Mouse (Mus musculus): ENCODE results near the gene Gm266. TPM values are rescaled to one million over a fixed set of nuclear protein-coding genes. Genes with fewer than 3 reads are reported as not detected.

Gm266 gene
- total RNA-seq, 2 experiments from 2014 or later: 3.4 to 5.0 TPM

DNA sequence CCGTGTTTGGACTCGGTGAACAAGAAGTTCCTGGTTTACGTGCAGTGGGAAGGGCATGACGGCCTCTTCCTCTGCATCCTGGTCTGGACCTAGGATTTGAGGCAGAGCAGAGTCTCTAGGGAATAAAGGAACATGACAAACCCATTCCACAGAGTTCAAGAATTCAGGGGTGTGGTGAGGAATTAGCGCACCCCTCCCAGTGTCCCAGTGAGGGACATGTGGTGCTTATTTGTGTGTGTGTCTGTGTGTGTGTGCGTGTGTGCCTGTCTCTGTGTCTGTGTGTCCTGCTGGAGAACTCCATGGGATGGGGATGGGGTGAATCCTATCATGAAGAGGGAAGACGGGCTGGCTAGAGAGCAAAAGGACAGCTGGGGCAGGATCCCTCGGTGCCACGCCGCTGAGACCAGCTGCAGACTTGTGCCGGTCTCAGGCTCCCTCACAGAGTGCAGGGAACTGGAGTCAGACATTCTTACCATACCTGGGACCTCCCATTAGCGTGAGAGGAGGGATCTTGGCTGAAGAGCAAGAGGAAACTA is 30.2 kb downstream of the Gm266 start:
- DNase-seq (ENCODE audit: low spot score in 2 of 2): no peak

DNA sequence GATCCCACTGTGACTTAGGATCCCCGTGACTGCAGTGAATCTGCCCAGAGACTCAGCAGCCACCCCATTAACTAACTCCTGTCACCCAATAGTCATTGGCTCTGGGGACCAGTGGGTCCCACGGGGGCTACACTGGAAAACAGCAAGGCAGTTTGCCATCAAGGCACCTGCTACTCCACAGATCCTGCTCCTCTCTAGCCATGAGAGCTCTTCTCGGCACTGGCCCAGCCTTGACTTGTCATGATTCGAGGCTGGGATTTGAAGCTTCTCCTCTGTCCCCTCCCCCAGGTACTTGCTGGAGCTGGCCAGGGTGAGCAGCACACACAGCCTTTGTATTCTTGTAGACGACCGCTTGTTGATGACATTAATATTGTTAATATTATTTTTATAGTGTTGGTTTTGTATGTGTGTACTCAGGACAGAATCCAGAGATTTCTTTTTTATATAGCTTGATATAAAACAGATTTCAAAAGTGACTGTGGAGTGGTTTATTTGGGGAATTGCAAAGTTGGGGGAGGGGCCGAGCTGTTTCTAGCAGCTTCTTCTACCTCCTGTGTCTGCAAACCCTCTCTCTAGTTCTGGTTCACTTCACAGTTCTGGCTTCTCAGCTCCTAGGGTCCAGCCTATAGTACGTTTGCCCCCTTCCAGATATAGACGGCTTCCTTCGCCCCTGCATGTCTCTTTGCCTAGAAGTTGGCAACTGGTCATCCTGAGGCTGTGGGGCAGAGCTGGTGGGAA is 30.9 kb downstream of the Gm266 start:
- no peak for DNase-seq (ENCODE audit: low spot score in 2 of 2)

DNA sequence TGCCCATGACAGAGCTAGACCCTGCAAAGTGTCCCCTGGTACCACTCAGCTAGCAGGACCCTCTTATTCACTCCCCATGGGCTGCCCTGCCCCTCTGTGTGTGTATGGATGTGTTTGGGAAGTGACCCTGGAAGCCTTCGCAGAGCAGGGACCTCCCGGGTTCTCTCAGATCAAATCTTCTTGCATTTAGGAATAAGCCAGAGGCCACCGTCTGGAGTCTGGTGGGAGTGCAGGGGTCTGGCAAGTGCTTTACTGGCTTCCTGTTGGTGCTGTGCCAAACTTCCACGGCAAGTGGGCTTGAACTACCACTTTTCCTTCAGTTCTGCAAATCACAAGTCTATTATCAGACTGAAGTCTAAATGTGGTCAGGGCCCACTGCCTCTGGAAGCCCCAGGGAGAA is 31.6 kb downstream of the Gm266 start:
- DNase-seq (ENCODE audit: low spot score in 2 of 2): no peak

DNA sequence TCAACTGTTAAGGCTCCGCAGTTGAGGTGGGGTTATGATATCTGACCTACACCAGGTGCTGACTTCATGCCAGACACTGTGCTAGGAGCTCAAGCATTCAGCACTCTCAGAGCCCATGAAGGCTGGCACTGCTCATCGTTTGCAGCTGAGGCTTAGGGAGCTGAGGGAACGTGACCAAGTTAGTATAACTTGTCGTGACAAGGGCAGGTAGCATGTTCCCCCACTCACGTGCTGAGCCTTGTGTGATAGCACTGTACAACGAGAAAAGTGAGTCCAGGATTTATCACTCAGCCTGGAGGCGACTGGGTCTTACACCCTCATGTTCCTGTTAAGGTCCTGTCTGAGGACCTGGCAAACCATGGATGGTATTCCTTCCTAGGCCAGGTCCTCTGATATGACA is 34.1 kb downstream of the Gm266 start:
- DNase-seq (ENCODE audit: low spot score in 2 of 2): no peak

DNA sequence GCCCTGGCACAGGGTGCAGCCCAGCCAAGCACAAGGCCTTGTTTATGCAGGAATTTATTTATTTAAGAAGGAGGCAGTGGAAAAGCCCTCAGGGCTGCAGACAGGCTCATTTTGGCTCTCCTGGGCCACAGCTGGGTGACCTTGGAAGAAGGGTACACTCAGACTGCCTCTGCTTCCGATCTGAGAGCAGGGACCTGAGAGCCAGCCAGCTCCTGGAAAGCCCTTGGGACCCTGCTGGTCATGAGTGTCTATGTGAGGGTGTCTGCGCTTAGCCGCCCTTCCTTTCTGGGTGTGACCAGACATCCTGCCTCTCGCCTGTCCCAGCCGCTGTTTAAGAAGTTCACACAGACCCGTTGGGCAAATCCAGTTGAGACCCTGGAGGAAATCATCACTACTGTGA is 35.3 kb downstream of the Gm266 start:
- no peak for DNase-seq (ENCODE audit: low spot score in 2 of 2)

DNA sequence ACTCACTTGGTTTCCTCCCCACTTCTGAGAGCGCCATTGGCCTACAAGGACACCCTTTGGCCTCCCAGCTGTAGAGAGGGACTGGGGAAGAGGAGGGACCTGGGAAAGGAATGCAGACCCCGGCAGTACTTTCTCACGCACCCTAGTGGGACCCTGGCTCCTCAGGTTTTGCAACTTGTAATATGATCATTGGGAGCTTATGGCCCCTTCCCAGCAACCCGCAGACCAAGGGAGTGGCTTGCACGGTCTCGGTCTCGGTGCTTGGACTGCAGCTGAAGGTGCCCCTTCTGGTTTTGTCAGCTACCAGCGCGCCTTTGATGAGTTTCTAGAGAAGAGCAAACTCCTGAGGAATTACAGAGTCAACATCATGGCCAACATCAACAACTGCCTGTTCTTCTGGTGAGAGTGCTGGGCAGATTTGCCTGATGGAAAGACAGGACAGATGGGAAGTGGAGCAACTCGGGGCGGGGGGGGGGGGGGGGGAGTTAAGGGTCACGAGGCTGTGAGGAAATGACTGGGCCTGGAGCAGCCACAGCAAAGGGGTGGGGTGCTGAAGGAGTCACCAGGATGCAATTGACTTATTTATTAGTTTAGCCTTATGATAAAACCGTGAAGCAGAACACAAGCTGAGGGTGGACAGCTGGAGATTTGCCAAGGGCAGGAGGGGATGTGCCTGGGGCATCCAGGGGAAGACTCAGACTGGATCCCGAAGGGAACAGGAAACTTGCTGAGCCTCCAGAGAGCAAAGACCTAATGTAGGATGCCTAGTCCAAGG is 36.5 kb downstream of the Gm266 start:
- no peak for DNase-seq (ENCODE audit: low spot score in 2 of 2)

DNA sequence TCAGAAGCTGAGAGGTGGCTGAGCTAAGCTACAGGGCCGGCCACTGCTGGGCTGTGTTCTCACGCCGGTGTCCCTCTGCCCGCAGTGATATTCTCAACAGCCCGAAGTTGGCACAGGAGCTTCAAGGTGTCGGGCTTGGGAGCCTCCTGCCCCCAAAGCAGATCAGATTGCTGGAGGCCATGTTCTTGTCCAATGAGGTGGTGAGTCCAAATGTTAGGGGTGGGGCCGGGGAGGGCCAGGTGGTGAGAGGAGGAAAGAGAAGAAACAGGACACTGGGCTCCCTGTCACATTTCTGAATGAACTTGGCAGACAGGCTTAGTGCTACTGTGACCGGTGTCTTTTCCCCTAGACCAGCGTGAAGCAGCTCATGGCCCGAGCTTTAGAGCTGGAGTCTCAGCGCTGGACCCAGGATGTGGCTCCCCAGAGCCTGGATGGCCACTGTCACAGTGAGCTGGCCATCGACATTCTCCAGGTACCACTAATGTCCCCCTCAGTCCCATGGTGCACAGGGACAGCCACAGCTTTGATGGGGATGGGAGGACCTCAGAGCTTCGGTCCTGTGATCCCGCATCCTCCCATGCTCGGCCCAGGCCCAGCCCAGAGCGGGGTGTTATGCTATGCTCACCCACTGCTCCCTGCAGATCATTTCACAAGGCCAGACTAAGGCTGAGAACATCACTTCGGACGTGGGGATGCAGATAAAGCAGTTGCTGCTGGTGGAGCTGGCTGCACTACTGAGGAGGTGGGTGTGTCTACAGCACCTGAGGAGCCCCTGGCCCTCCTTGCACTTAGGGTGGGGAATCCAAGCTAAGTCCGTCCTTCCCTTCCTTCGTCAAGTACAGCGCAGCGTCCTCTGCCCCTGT is 37.5 kb downstream of the Gm266 start:
- no peak for DNase-seq (ENCODE audit: low spot score in 2 of 2)

DNA sequence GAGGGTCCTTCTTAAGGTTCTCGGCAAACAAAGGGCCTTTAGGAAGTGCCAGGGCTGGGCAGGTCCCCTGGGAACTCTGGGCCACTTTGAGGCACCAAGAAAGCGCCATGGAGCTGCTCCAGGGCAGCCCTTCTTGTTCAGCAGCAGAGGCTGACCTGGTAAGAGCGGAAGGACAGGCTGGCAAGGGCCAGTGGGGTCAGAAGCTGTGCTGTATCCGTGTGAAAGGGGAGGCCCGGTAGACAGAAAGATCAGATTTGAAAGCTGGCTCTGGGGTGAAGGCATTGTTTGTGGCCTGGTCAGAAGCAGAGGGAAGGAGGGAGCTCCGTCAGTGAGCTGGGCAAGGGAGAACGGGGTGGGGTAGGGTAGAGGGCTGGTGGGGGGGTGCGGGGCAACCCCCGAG is 38.3 kb downstream of the Gm266 start:
- no peak for DNase-seq (ENCODE audit: low spot score in 2 of 2)

DNA sequence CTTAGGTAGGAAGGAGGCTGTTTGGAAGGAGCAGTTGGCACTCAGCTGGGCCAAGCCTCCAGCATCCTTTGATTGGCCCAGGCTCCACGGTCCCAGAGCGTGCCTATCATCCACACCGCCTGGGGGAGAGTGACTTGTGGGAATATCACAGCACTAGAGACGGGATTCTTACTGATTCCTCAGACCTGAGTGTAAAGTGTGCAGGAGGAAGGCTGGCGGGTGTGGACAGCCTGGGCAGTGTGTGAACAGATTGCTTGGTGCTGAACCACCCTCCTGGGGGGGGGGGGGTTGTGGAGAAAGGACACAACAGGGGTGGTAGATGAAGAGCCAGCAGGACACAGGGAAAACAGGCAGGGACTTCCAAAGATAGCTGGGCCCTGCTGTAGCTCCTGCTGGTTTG is 38.9 kb downstream of the Gm266 start:
- no peak for DNase-seq (ENCODE audit: low spot score in 2 of 2)

DNA sequence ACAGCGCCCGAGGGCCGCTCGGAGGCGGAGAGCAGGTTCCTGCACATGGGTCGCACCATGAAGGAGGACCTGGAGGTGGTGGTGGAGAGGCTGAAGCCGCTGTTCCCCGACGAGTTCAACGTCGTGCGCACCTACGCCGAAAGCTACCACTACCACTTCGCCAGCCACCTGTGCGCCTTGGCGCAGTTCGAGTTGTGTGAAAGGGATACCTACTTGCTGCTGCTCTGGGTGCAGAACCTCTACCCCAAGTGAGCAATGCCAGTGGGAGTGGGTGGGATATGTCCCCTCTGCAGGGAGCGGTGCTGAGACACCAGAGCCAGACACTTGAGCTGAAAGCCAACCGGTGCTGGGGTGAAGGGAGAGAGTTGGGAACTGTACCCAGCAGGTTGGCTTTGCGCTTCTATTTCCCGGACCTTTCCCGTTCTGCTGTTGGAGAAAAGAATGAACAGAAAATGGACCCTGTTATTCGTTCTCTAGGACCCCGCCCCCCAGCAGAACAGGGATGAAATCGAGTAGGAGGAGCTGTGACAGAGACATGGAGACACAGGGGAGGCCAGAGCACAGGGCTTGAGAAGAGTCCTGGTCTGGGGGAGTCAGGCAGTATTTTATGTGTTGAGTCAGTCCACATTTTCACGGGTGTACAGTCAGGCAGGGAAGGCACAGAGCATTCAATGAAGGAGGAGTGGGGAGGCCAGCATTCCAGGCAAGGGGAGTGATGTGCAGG is 39.6 kb downstream of the Gm266 start:
- no peak for DNase-seq (ENCODE audit: low spot score in 2 of 2)

DNA sequence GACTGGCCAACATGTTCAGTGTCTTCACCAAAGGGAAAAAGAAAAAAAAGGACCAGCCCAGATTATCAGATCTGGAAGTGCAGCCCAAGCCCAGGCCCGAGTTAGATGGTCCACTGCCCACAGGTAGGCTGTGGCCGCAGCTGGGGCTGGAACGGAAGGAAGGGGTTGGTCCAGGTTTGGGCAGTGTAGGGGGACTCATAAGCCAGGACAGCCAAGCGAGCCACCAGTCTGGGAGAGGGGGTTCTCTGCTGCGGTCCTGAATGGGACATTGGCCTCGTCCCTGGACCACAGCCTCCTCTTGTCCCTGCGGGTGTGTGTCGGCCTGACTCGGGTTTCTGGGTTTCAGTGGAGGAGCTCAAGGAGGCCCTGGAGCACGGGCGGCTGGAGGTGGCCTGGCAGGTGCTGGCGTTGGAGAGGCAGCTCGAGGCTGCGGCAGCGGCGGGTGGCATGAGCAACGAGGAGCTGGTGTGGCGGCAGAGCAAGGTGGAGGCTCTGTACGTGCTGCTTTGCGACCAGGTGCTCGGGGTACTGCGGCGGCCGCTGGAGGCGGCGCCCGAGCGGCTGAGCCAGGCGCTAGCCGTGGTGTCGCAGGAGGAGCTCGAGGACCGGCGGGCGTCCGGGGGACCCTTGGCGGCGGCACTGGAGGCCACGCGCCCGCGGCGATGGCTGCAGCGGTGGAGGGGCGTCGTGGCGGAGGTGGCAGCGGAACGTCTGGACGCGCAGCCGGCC is 40.3 kb downstream of the Gm266 start:
- DNase-seq (ENCODE audit: low spot score in 2 of 2): no peak

DNA sequence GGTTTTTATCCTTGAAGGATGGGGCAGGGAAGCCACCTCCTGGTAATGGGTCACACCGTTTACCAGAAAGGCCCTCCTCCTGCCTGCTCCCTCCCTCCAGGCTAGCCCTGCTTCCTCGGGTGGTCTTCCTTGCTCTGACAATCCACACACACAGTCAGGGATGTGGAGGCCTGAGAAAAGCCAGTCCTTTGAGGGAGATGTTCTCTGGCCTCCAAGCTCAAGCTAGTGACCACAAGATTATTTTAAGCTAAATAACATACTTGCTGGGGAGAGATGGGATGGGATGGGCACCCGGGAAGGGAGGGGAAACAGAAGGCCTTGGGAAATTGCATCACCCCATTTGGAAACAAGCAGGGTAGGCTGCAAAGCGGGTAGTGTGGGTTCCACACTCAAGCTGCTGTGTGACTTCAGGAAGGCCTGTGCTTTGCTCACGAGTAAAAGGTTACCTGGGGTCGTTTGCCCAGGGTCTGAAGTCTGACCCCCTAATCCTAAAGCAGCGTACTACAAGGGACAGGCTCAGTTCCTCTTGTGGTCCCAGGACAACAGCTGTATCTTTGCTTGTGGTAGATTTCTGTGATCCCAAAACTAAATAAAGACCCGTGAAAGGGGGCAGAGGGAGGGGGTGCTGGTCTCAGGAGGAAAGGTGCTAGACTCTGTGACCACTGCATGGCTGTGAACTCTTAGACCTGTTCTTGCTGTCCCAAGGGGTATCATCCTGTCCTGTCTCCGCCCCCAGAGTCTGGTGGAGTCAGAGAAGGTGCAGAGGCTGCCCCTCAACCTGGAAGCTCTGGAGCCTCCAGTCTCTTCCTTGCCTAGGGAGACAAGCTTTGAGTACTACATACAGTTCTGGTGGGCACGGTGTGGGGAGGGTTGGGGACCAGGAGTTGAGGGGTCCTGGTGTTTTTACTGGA is 41.4 kb downstream of the Gm266 start:
- DNase-seq (ENCODE audit: low spot score in 2 of 2): no peak

DNA sequence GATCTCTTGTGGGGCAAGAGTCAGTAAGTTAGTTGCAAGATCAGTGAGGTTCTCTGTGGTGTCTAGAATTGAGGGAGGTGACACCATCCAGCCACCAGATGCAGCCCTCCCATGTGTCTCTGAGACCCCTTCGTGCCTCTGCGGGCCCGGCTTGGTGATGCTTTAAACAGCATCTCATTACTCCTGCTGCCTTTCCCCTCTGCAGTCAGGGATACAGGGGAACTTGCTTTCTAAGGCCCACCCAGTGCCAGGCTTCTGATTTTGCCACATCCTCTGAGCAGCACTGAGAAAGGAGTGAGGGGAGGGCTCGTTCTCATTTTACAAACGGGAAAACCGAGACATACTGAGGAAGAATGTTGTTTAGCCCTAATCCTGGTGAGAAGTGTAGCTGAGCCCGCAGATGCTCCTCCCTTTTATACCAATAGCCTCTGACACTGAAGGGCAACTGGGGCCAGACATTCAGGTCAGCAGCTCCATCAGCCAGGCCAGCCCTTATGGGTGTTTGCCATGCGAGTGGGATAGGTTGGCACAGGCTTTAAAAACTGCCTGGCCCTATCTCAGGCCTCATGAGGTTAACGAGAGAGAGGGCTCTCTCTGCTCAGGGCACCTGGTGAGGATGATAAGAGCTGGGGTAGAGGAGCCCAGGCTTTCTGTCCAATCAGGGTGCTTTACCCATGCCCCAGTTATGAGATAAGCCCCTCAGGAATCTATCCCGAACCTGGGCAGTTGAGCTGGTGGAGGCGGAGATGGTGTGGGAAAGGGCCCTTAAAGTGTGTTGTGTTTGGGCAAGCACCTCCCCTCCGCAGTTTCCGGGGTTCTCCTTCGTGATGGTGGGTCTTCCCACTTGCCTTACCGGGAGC is 42.4 kb downstream of the Gm266 start:
- no peak for DNase-seq (ENCODE audit: low spot score in 2 of 2)

DNA sequence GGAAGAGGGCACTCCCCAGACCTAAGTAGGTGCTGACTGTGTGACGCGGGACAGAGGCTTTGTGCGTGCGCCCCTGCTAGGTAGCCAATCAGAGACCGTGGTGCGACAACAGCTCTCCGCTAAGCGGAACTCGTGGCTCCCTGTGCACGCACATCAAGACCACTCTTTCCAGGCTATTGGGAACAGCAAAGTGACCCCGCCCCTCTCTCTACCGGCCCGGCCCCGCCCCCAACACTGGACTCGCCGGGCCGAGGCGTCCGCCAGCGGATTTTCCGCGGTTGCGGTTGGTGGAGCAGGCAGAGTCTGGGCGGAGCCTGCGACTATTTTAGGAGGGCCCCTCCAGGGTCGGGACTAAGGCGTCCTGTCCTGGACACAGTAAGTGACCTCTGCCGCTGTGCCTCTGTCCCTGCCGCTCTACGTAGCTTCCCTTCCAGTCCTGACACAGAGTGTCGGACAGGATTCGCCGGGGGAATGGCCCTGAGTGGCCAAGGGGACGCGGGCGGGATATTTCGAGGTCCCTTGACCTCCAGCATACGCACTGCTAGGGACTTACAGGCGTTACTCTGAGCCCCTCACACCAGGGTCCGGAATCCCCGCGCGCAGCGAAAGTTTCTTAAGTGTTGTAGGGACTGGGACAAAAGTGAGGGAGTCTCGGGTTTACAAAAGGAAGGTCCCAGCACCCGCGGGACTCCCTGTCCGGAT is 43.2 kb downstream of the Gm266 start, which contains the start of gene Tnfaip2:
Gene Tnfaip2 (plus strand): TSS at position 161 of the 702 bp plus-strand sequence.
- DNase-seq (ENCODE audit: low spot score in 2 of 2): no peak

DNA sequence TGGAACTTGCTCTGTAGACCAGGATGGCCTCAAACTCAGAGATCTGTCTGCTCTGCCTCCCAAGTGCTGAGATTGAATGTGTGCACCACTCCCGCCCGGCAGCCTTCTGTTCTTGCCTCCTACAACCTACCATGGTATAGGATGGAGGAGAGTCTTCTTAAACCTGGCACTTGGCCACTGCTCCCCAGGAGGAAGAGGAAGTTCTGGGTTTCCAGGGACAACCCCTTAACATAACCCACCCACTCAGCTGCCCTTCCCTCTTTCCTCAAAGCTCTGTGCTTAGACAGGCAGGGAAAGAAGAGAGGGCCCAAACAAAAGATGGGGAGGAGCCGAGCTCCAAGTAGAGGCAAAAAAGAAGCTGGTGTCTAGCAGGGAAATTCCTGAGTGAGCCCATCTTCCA is 44.1 kb downstream of the Gm266 start:
- DNase-seq (ENCODE audit: low spot score in 2 of 2): peak; percentile 41 to 63

DNA sequence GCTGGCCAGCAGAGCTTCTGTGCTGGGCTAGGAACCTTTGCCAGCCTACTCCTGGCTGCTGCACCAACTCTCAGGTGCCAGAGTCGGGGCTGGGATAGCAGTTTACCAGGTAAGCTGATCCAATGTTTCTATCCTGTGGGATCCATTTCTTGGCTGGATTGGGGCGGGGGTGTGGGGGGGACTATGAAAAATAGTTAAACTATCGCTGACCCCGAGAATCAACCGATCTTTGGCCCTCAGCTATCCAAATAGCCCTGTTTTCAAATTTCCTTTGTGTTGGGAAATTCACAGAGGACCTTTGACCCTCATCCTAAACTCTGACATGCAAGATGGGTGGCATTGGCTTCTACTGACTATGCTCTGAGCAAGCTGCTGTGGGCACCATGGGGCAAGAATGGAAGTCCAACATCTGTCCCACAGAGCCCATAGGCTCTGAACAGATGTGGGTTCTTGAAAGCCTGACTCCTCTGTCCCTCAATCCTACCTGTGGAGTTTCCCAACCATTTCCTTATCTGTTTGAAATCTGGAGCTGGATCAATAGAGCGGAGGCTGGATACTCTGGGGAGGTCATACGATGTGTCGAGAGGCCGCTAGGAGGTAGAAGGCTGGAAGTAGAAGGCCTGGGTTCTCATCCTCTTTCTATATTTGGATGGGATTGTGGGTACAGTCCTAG is 44.8 kb downstream of the Gm266 start:
- DNase-seq (ENCODE audit: low spot score in 2 of 2): no peak

DNA sequence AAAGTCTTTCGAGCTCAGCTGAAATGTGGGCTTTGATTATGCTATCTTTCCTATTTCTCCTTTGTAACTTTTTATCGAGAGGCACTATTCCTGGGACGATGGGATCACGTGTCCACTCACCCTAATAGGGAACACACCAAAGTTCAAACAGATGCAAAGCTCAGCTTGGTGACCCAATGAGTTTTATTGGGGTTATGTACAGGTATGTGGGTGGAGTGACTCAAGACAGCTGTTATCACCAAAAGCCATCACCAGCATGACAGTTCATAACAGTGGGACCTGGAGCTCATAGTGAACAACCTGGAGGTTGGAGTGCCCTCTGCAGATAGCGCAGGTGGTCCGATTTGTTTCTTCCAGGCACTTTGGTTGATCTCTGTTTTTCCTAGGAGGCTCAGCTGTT is 46.8 kb downstream of the Gm266 start:
- no peak for DNase-seq (ENCODE audit: low spot score in 2 of 2)

All from left cerebral cortex, adult 18-20 months (tissue).